Mouse (Mus musculus) stomach, embryonic 15.5 days (tissue): ENCODE measurements at regions not wholly inside any gene's neighbourhood (a gene's known extent, or its start where the extent isn't known, plus 50 kb on each side); places are given as distances from the start of the nearest gene placed in this dataset.
A peak's percentile ranks its signal among the peaks of the same experiment; 100 is the strongest.

Source experiments
- ATAC-seq: fragments of 200-750 bp; cut with Nextera tagmentation; 2 replicates; pipeline ENCODE4 v1.8.0; 2017; ENCODE audit warnings: low read depth, moderate number of reproducible peaks, moderate TSS enrichment; ENCODE audit not compliant: insufficient read depth, low FRiP score
- H3K27ac ChIP-seq: fragments of 300-500 bp; sonication (generic); 2 replicates; pipeline ENCODE4 v1.5.1; 2015; ENCODE audit warnings: mild to moderate bottlenecking, inconsistent platforms
- H3K27me3 ChIP-seq: fragments of 300-500 bp; sonication (generic); replicated peaks from 2 replicates; pipeline ENCODE4 v1.6.1; 2015; ENCODE audit warnings: inconsistent platforms
- H3K36me3 ChIP-seq: fragments of 300-500 bp; sonication (generic); 2 replicates; pipeline ENCODE4 v1.6.1; 2015; ENCODE audit warnings: inconsistent platforms
- H3K4me1 ChIP-seq: fragments of 300-500 bp; sonication (generic); 2 replicates; pipeline ENCODE4 v1.6.1; 2015; ENCODE audit warnings: inconsistent platforms
- H3K4me2 ChIP-seq: fragments of 300-500 bp; sonication (generic); 2 replicates; pipeline ENCODE4 v1.6.1; 2015; ENCODE audit warnings: mild to moderate bottlenecking, inconsistent platforms
- H3K4me3 ChIP-seq: fragments of 300-500 bp; sonication (generic); replicated peaks from 2 replicates; pipeline ENCODE4 v1.5.1; 2015; ENCODE audit warnings: inconsistent platforms
- H3K9ac ChIP-seq: fragments of 300-500 bp; sonication (generic); 2 replicates; pipeline ENCODE4 v1.6.1; 2015; ENCODE audit warnings: inconsistent platforms
- H3K9me3 ChIP-seq: fragments of 300-500 bp; sonication (generic); 2 replicates; pipeline ENCODE4 v1.6.1; 2016; ENCODE audit warnings: inconsistent platforms
- WGBS: fragments of 180-500 bp; shearing (Covaris S2); methylation state at CpG from one replicate; pipeline ENCODE4 v1.1.7; 2015; 5-methylcytosine and 5-hydroxymethylcytosine counted together

GRCm38 (mm10) chr3:41158314-41158973 lies 75.6 kb upstream of the Pgrmc2 start:
- Histone ChIP-seq H3K9ac (no peak overlapping the region), H3K4me3 (no peak overlapping the region), H3K4me1 (no peaks in the 10 kb centered on the region), H3K36me3 (no peaks in the 10 kb centered on the region), H3K9me3 (no peaks in the 10 kb centered on the region), H3K4me2 (no peak overlapping the region), H3K27me3 (no peaks in the 10 kb centered on the region), H3K27ac (no peak overlapping the region)
- no peak for ATAC-seq
- 57% methylated on average over 12 of the region's 12 CpGs for WGBS

GRCm38 (mm10) chr3:41157428-41157827 lies 74.6 kb upstream of the Pgrmc2 start:
- H3K9me3 ChIP-seq, result no peaks in the 10 kb centered on the region
- H3K27ac ChIP-seq, result no peak overlapping the region
- H3K4me3 ChIP-seq, result no peak overlapping the region
- no peaks in the 10 kb centered on the region for H3K4me1 ChIP-seq
- no peaks in the 10 kb centered on the region for H3K27me3 ChIP-seq
- WGBS, result 91% methylated on average over 3 of the region's 3 CpGs
- no peak overlapping the region for H3K9ac ChIP-seq
- H3K4me2 ChIP-seq, result no peak overlapping the region
- no peaks in the 10 kb centered on the region for H3K36me3 ChIP-seq
- no peak for ATAC-seq

- WGBS, result 92% methylated on average over 2 of the region's 2 CpGs
- Histone ChIP-seq H3K27me3 (no peaks in the 10 kb centered on the region), H3K36me3 (no peaks in the 10 kb centered on the region)
Observed at GRCm38 (mm10) chr3:41156562-41156961, 73.7 kb upstream of the Pgrmc2 start.

GRCm38 (mm10) chr3:41155132-41155760 lies 72.4 kb upstream of the Pgrmc2 start:
- Histone ChIP-seq H3K27me3 (no peaks in the 10 kb centered on the region), H3K27ac (no peak overlapping the region), H3K36me3 (no peaks in the 10 kb centered on the region), H3K9ac (no peak overlapping the region), H3K4me2 (no peak overlapping the region), H3K9me3 (no peaks in the 10 kb centered on the region), H3K4me3 (no peak overlapping the region), H3K4me1 (no peaks in the 10 kb centered on the region)
- WGBS, result 69% methylated on average over 9 of the region's 9 CpGs
- peak; percentile 90; the same call in 1 of the 2 replicates for ATAC-seq

More at GRCm38 (mm10) chr3:41156562-41156961, 73.7 kb upstream of the Pgrmc2 start:
- Histone ChIP-seq H3K9ac (no peak overlapping the region), H3K4me1 (no peaks in the 10 kb centered on the region), H3K4me3 (no peak overlapping the region), H3K27ac (no peak overlapping the region), H3K4me2 (no peak overlapping the region), H3K9me3 (no peaks in the 10 kb centered on the region)
- no peak for ATAC-seq

GRCm38 (mm10) chr3:41154402-41154801 lies 71.6 kb upstream of the Pgrmc2 start:
- H3K36me3 ChIP-seq, result no peaks in the 10 kb centered on the region
- ATAC-seq, result no peak

GRCm38 (mm10) chr3:41151989-41152388 lies 69.1 kb upstream of the Pgrmc2 start:
- Histone ChIP-seq H3K4me3 (no peak overlapping the region), H3K4me2 (no peak overlapping the region), H3K27me3 (no peaks in the 10 kb centered on the region), H3K27ac (no peak overlapping the region), H3K9ac (no peak overlapping the region), H3K4me1 (no peaks in the 10 kb centered on the region), H3K9me3 (no peaks in the 10 kb centered on the region), H3K36me3 (no peaks in the 10 kb centered on the region)
- WGBS, result 33% methylated on average over 7 of the region's 7 CpGs
- no peak for ATAC-seq

More at GRCm38 (mm10) chr3:41154402-41154801, 71.6 kb upstream of the Pgrmc2 start:
- Histone ChIP-seq H3K4me2 (no peak overlapping the region), H3K4me1 (no peaks in the 10 kb centered on the region), H3K9me3 (no peaks in the 10 kb centered on the region), H3K27ac (no peak overlapping the region), H3K4me3 (no peak overlapping the region), H3K27me3 (no peaks in the 10 kb centered on the region), H3K9ac (no peak overlapping the region)
- WGBS, result 67% methylated on average over 1 of the region's 1 CpGs

GRCm38 (mm10) chr3:41140391-41140790 lies 57.5 kb upstream of the Pgrmc2 start:
- 94% methylated on average over 4 of the region's 4 CpGs for WGBS
- H3K9ac ChIP-seq, result no peak overlapping the region
- no peak overlapping the region for H3K4me3 ChIP-seq
- ATAC-seq, result no peak
- H3K4me1 ChIP-seq, result no peaks in the 10 kb centered on the region
- H3K9me3 ChIP-seq, result no peaks in the 10 kb centered on the region
- no peaks in the 10 kb centered on the region for H3K27me3 ChIP-seq
- no peak overlapping the region for H3K27ac ChIP-seq
- H3K36me3 ChIP-seq, result no peaks in the 10 kb centered on the region
- H3K4me2 ChIP-seq, result no peak overlapping the region

- WGBS, result 75% methylated on average over 1 of the region's 1 CpGs
- Histone ChIP-seq H3K4me2 (no peak overlapping the region), H3K27me3 (no peaks in the 10 kb centered on the region), H3K9ac (no peak overlapping the region), H3K36me3 (no peaks in the 10 kb centered on the region), H3K27ac (no peak overlapping the region), H3K9me3 (no peaks in the 10 kb centered on the region), H3K4me1 (no peaks in the 10 kb centered on the region), H3K4me3 (no peak overlapping the region)
- ATAC-seq, result no peak
Observed at GRCm38 (mm10) chr3:41137931-41138330, 55.1 kb upstream of the Pgrmc2 start.

GRCm38 (mm10) chr3:41132889-41133288 lies 50.0 kb upstream of the Pgrmc2 start:
- H3K4me1 ChIP-seq, result no peaks in the 10 kb centered on the region
- H3K36me3 ChIP-seq, result no peaks in the 10 kb centered on the region
- no peak overlapping the region for H3K4me3 ChIP-seq
- H3K9me3 ChIP-seq, result no peaks in the 10 kb centered on the region
- 68% methylated on average over 6 of the region's 6 CpGs for WGBS
- no peak overlapping the region for H3K27ac ChIP-seq
- no peaks in the 10 kb centered on the region for H3K27me3 ChIP-seq
- H3K9ac ChIP-seq, result no peak overlapping the region
- H3K4me2 ChIP-seq, result no peak overlapping the region
- peak; percentile 22; the same call in 1 of the 2 replicates for ATAC-seq
